Mouse (Mus musculus): ENCODE measurements around the gene Vps11.

- TF ChIP-seq POLR2A (IDR thresholded peaks at IDR 0.05; ENCODE audit: control insufficient read depth, extremely low read depth, insufficient read depth, low read length, poor library complexity), result no peak
- no peak for TF ChIP-seq CTCF (IDR thresholded peaks at IDR 0.05; ENCODE audit: borderline replicate concordance, control insufficient read depth, extremely low read depth, insufficient read depth, low read length, poor library complexity)
Observed at GRCm38 (mm10) chr9:44338574-44338973, 22.9 kb downstream of the Vps11 start.

Data from thymus, adult 2 months (tissue).